Mouse (Mus musculus): ENCODE data around the gene Ehmt2. TPM values are rescaled to one million over a fixed set of nuclear protein-coding genes. Genes with fewer than 3 reads are reported as not detected.

The Ehmt2 gene
- polyA plus RNA-seq, 1 experiment from 2014 or later: 50.9 TPM

DNA sequence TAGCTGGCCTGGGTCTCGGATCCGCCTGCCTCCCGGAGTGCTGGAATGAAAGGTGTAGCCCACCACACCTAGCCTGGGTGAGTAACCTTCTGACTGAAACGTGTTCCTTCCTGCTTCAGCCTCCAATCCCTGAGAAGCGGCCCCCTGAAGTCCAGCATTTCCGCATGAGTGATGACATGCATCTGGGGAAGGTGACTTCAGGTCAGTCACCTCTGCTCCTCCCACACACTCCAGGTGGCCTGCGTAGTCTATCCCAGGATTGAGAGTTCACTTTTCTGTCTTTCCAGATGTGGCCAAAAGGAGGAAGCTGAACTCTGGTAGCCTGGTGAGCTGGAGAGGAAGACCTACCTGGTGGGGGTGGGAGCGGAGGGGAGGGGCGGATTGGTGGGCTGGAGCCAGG is 4.6 kb downstream of the Ehmt2 start:
- Histone ChIP-seq H3K9ac (ENCODE audit: low read depth, low read length) (no peak overlapping the region), H3K9me3 (ENCODE audit: control insufficient read depth, low read length) (no peaks in the 10 kb centered on the region), H3K27ac (ENCODE audit: low read depth, low read length) (no peak overlapping the region), H3K36me3 (ENCODE audit: control insufficient read depth, insufficient read depth, low read length) (peaks cover 38% of the 10 kb centered on the region), H3K4me2 (no peak overlapping the region), H3K4me3 (ENCODE audit: low read depth, low read length) (no peak overlapping the region), H3K27me3 (replicated peaks; ENCODE audit: control insufficient read depth, insufficient read depth, low read length) (no peaks in the 10 kb centered on the region), H3K4me1 (replicated peaks; ENCODE audit: control insufficient read depth, insufficient read depth, low read length) (peaks cover under 1% of the 10 kb centered on the region; the same call in 1 of the 2 replicates)
- DNase-seq (ENCODE audit: low spot score) (no peak), ATAC-seq (replicated peaks; ENCODE audit: low FRiP score) (no peak)
- 81% methylated on average over 9 of the region's 9 CpGs for WGBS

DNA sequence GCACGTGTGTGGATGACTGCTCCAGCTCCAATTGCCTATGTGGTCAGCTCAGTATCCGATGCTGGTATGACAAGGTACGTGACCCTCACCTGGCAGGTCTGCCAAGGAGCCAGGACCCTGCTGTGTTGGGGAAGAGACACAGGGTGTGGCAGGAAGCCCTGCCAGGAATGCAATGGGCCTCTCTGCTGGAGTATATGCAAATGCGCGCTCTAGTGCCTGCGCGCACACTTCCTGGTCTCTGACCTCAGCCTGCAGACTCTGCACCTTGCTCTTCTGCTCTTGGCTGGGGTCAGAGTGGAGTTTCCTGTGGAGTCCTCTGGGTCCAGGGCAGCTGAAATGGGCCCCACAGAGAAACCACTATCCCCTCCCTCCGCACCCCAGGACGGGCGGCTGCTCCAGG is 12.7 kb downstream of the Ehmt2 start:
- Histone ChIP-seq H3K9ac (ENCODE audit: low read depth, low read length) (no peak overlapping the region), H3K27me3 (replicated peaks; ENCODE audit: control insufficient read depth, insufficient read depth, low read length) (no peaks in the 10 kb centered on the region), H3K4me1 (replicated peaks; ENCODE audit: control insufficient read depth, insufficient read depth, low read length) (peaks cover 10% of the 10 kb centered on the region), H3K4me2 (no peak overlapping the region), H3K36me3 (ENCODE audit: control insufficient read depth, insufficient read depth, low read length) (peaks cover 70% of the 10 kb centered on the region), H3K4me3 (ENCODE audit: low read depth, low read length) (no peak overlapping the region), H3K9me3 (ENCODE audit: control insufficient read depth, low read length) (no peaks in the 10 kb centered on the region), H3K27ac (ENCODE audit: low read depth, low read length) (no peak overlapping the region; the same call in 1 of the 2 replicates)
- 87% methylated on average over 10 of the region's 10 CpGs for WGBS
- ATAC-seq (replicated peaks; ENCODE audit: low FRiP score): no peak
- no peak for DNase-seq (ENCODE audit: low spot score)

DNA sequence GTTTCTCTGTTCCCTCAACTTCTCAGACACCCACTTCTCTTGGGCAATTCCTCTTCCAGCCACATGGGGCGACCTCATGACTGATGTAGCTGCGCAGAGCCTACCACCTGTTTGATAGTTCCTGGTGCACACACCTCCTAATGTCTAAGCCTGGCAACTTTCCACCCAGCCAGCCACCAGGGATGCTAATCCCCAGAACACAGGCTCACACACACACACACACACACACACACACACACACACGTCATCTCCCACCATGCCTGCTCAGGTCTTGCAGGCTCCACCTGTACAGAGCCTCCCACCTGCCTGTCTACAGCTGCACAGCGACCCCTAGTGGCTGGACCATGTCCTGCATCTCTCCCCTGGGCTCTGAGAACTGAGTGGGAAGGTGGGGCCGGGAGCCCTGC is 13.7 kb downstream of the Ehmt2 start:
- ATAC-seq (replicated peaks; ENCODE audit: low FRiP score): peak; percentile 61
- WGBS: 49% methylated on average over 5 of the region's 5 CpGs

DNA sequence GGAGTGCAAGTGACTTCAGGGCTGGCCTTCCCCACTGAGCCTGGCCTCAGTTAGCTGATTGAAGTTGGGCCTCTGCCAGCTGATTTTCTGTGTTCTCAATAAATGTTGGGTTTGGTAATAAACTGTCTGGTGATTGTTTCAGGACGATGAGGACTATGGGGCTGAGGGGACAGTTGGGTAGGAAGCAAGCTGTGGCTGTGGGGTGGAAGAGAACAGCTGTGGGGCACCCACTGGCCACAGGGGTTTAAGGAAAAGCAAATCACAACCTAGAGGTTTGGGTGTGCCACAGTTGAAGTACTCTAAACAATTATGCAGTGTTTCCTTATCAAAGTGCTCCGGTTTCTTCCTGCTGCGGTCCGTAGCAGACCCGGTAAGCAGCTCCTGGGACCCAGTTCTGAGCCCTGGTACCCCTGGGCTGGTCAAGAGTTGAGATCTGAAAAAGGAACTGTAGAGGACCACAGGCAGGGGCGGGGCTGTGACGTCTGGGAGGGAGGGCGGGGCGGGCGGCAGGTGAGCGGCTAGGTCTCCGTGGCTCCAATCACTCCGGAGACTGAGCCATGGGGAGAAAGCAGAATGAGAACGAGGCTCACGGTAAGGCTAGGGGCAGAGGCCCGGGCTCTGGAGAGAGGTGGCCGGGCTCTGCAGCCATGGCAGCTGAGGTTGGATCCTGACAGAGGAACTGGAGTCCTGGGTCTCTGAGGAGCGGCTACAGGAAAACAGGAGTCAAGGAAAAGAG is 15.8 kb downstream of the Ehmt2 start, which contains the start of gene Slc44a4:
Gene Slc44a4, plus strand, starts transcription at position 537 of the 736 bp plus-strand sequence.
- ATAC-seq (replicated peaks; ENCODE audit: low FRiP score) (no peak), DNase-seq (ENCODE audit: low spot score) (no peak)
- H3K9me3 ChIP-seq (ENCODE audit: control insufficient read depth, low read length): no peaks in the 10 kb centered on the region
- no peaks in the 10 kb centered on the region for H3K27me3 ChIP-seq (replicated peaks; ENCODE audit: control insufficient read depth, insufficient read depth, low read length)
- peak within 1 kb of the TSS; percentile 4; the same call in 1 of the 2 replicates for H3K4me3 ChIP-seq (ENCODE audit: low read depth, low read length)
- peaks cover 40% of the 10 kb centered on the region for H3K36me3 ChIP-seq (ENCODE audit: control insufficient read depth, insufficient read depth, low read length)
- H3K27ac ChIP-seq (ENCODE audit: low read depth, low read length): peak within 1 kb of the TSS; percentile 45
- H3K4me2 ChIP-seq: peak within 1 kb of the TSS; percentile 28; the same call in 1 of the 2 replicates
- peaks cover 10% of the 10 kb centered on the region for H3K4me1 ChIP-seq (replicated peaks; ENCODE audit: control insufficient read depth, insufficient read depth, low read length)
- 45% methylated on average over 18 of the region's 18 CpGs for WGBS
- H3K9ac ChIP-seq (ENCODE audit: low read depth, low read length): no peak within 1 kb of the TSS

More for the DNA sequence above, 13.7 kb downstream of the Ehmt2 start:
- peaks cover 10% of the 10 kb centered on the region for H3K4me1 ChIP-seq (replicated peaks; ENCODE audit: control insufficient read depth, insufficient read depth, low read length)
- H3K9ac ChIP-seq (ENCODE audit: low read depth, low read length): no peak overlapping the region
- peaks cover 61% of the 10 kb centered on the region for H3K36me3 ChIP-seq (ENCODE audit: control insufficient read depth, insufficient read depth, low read length)
- no peak overlapping the region for H3K27ac ChIP-seq (ENCODE audit: low read depth, low read length)
- DNase-seq (ENCODE audit: low spot score): peak; percentile 81
- H3K9me3 ChIP-seq (ENCODE audit: control insufficient read depth, low read length): no peaks in the 10 kb centered on the region
- H3K4me3 ChIP-seq (ENCODE audit: low read depth, low read length): no peak overlapping the region
- H3K27me3 ChIP-seq (replicated peaks; ENCODE audit: control insufficient read depth, insufficient read depth, low read length): no peaks in the 10 kb centered on the region
- H3K4me2 ChIP-seq: no peak overlapping the region

DNA sequence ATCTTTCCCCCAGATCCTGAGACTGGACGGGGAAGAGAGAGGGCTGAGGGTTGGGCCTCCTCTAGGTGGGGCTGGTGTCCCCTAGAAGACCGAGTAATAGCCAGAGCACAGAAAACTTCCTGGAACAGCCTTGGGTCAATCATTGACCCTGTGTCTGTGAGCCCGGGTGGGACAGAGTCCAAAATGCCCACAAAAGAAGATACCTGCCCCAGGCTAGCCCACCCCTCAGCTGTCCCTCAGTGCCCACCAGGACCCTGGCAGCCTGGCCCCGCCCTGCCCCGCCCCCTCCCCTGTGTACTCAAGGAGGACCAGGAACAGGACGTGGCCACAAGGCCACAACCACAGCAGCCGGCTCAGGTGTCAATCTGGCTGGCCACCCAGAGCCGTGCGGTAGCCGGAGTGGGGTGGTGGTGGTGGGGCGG is 17.2 kb downstream of the Ehmt2 start:
- DNase-seq (ENCODE audit: low spot score): peak; percentile 55
- Histone ChIP-seq H3K9me3 (ENCODE audit: control insufficient read depth, low read length) (no peaks in the 10 kb centered on the region), H3K27me3 (replicated peaks; ENCODE audit: control insufficient read depth, insufficient read depth, low read length) (no peaks in the 10 kb centered on the region), H3K27ac (ENCODE audit: low read depth, low read length) (peak overlapping the region; percentile 45), H3K9ac (ENCODE audit: low read depth, low read length) (0 out of 2 replicates have a peak overlapping the region, but pooled peaks have one; percentile 4), H3K4me1 (replicated peaks; ENCODE audit: control insufficient read depth, insufficient read depth, low read length) (peaks cover 10% of the 10 kb centered on the region), H3K4me2 (peak overlapping the region; percentile 28; the same call in 1 of the 2 replicates), H3K4me3 (ENCODE audit: low read depth, low read length) (no peak overlapping the region), H3K36me3 (ENCODE audit: control insufficient read depth, insufficient read depth, low read length) (peaks cover 34% of the 10 kb centered on the region)
- no peak; the same call in 1 of the 2 replicates for ATAC-seq (replicated peaks; ENCODE audit: low FRiP score)
- 13% methylated on average over 11 of the region's 11 CpGs for WGBS

DNA sequence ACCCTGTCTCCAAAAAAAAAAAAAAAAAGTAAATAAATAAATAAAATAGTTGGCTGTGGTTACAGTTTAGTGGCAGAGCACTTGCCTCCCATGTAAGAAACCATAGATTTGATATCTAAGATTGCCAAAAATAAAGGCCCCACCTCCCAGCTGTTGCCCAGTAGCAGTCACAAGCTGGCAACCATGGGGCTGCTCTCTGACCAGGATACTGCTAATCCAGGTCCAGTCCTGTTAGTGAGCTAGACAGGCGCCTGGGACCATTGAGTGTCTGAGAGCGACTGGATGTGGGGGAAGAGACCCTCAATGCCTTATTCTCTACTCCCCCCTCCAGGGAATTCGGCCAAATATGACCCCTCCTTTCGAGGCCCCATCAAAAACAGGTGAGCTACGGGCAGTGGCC is 18.0 kb downstream of the Ehmt2 start:
- WGBS: 80% methylated on average over 5 of the region's 5 CpGs
- ATAC-seq (replicated peaks; ENCODE audit: low FRiP score) (no peak), DNase-seq (ENCODE audit: low spot score) (no peak)

DNA sequence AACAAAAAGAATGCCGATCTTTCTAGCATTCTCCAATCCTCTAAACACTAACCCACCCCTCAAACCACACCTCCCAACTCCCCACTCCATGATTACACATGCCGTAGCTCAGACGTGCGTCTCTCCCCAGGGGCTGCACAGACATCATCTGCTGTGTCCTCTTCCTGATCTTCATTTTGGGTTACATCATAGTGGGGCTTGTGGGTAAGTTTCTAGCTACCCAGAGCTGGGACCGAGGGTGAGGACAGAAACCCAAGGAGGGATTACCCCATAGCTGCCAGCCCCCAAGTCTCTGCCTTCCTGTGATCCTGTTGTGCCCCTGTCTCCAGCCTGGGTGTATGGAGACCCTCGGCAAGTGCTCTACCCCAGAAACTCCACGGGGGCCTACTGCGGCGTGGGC is 18.9 kb downstream of the Ehmt2 start:
- no peaks in the 10 kb centered on the region for H3K27me3 ChIP-seq (replicated peaks; ENCODE audit: control insufficient read depth, insufficient read depth, low read length)
- DNase-seq (ENCODE audit: low spot score) (no peak), ATAC-seq (replicated peaks; ENCODE audit: low FRiP score) (no peak)
- H3K4me2 ChIP-seq: no peak overlapping the region
- H3K36me3 ChIP-seq (ENCODE audit: control insufficient read depth, insufficient read depth, low read length): peaks cover 16% of the 10 kb centered on the region
- H3K27ac ChIP-seq (ENCODE audit: low read depth, low read length): no peak overlapping the region
- H3K9ac ChIP-seq (ENCODE audit: low read depth, low read length): no peak overlapping the region
- peaks cover 10% of the 10 kb centered on the region for H3K4me1 ChIP-seq (replicated peaks; ENCODE audit: control insufficient read depth, insufficient read depth, low read length)
- WGBS: 70% methylated on average over 9 of the region's 9 CpGs
- no peaks in the 10 kb centered on the region for H3K9me3 ChIP-seq (ENCODE audit: control insufficient read depth, low read length)
- H3K4me3 ChIP-seq (ENCODE audit: low read depth, low read length): no peak overlapping the region

More for the DNA sequence above, 18.0 kb downstream of the Ehmt2 start:
- no peak overlapping the region for H3K4me3 ChIP-seq (ENCODE audit: low read depth, low read length)
- H3K9me3 ChIP-seq (ENCODE audit: control insufficient read depth, low read length): no peaks in the 10 kb centered on the region
- H3K27me3 ChIP-seq (replicated peaks; ENCODE audit: control insufficient read depth, insufficient read depth, low read length): no peaks in the 10 kb centered on the region
- peaks cover 10% of the 10 kb centered on the region for H3K4me1 ChIP-seq (replicated peaks; ENCODE audit: control insufficient read depth, insufficient read depth, low read length)
- H3K9ac ChIP-seq (ENCODE audit: low read depth, low read length): no peak overlapping the region
- H3K36me3 ChIP-seq (ENCODE audit: control insufficient read depth, insufficient read depth, low read length): peaks cover 25% of the 10 kb centered on the region
- no peak overlapping the region for H3K4me2 ChIP-seq
- H3K27ac ChIP-seq (ENCODE audit: low read depth, low read length): no peak overlapping the region

DNA sequence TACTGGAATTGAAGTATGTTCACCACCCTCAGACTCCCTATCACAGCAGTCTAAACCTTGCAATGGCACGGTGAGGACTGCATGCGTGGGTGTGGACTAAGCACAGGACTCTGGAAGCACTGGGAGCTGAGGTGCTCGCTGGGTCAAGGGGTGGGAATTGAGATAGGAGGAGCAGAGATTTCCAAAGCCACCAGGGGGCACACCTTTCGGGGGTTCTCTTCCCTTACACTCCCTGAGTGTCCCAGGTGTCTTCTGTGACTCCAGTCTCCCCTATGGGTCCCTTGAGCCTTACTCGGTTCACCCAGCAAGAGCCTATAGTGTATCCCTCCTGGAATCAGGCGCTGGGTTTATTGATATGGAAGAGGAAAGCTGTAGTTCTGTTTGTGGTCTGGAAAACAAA is 24.7 kb downstream of the Ehmt2 start:
- DNase-seq (ENCODE audit: low spot score) (no peak), ATAC-seq (replicated peaks; ENCODE audit: low FRiP score) (no peak)
- H3K36me3 ChIP-seq (ENCODE audit: control insufficient read depth, insufficient read depth, low read length): no peaks in the 10 kb centered on the region
- H3K4me2 ChIP-seq: no peak overlapping the region
- no peaks in the 10 kb centered on the region for H3K9me3 ChIP-seq (ENCODE audit: control insufficient read depth, low read length)
- no peaks in the 10 kb centered on the region for H3K4me1 ChIP-seq (replicated peaks; ENCODE audit: control insufficient read depth, insufficient read depth, low read length)
- no peak overlapping the region for H3K4me3 ChIP-seq (ENCODE audit: low read depth, low read length)
- no peak overlapping the region for H3K27ac ChIP-seq (ENCODE audit: low read depth, low read length)
- H3K27me3 ChIP-seq (replicated peaks; ENCODE audit: control insufficient read depth, insufficient read depth, low read length): no peaks in the 10 kb centered on the region
- no peak overlapping the region for H3K9ac ChIP-seq (ENCODE audit: low read depth, low read length)
- 42% methylated on average over 6 of the region's 6 CpGs for WGBS

DNA sequence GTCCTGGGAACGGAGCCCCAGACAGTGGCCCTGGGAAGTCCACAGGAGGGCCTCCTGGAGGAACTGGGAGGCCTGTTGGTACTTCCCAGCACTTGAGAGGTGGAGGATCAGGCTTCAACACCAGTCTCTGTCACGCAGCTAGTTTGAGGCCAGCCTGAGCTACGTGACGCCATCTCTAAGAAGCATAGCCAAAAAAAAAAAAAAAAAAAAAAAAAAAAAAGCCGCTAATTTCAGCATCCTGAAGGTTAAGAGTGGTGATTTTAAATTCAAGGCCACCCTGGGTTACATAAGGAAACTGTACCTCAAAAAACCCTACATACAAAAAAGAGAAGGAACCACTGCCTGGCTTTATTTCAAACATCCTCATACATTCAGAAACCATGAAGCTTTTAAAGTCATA is 26.0 kb downstream of the Ehmt2 start:
- no peak overlapping the region for H3K4me3 ChIP-seq (ENCODE audit: low read depth, low read length)
- no peaks in the 10 kb centered on the region for H3K36me3 ChIP-seq (ENCODE audit: control insufficient read depth, insufficient read depth, low read length)
- H3K27me3 ChIP-seq (replicated peaks; ENCODE audit: control insufficient read depth, insufficient read depth, low read length): no peaks in the 10 kb centered on the region
- no peak overlapping the region for H3K4me2 ChIP-seq
- H3K9ac ChIP-seq (ENCODE audit: low read depth, low read length): no peak overlapping the region
- WGBS: 70% methylated on average over 5 of the region's 5 CpGs
- H3K4me1 ChIP-seq (replicated peaks; ENCODE audit: control insufficient read depth, insufficient read depth, low read length): no peaks in the 10 kb centered on the region
- H3K9me3 ChIP-seq (ENCODE audit: control insufficient read depth, low read length): no peaks in the 10 kb centered on the region
- no peak for DNase-seq (ENCODE audit: low spot score)
- no peak overlapping the region for H3K27ac ChIP-seq (ENCODE audit: low read depth, low read length)
- ATAC-seq (replicated peaks; ENCODE audit: low FRiP score): no peak
